Mouse (Mus musculus): ENCODE data around the gene Zfand2a.

- TF ChIP-seq POLR2A (IDR thresholded peaks at IDR 0.05; ENCODE audit: insufficient read length, low read depth) (no peak), POLR2AphosphoS2 (IDR thresholded peaks at IDR 0.05; ENCODE audit: insufficient read length, low read depth) (no peak), MYOD1 (IDR thresholded peaks at IDR 0.05; ENCODE audit: control insufficient read depth in 1 of 3, insufficient read length in 2 of 3, low read depth in 2 of 3) (no peak), MYOG (IDR thresholded peaks at IDR 0.05; ENCODE audit: control insufficient read depth in 1 of 3, insufficient read depth in 1 of 3, insufficient read length in 2 of 3, low read depth in 2 of 3) (no peak), USF1 (IDR thresholded peaks at IDR 0.05; ENCODE audit: low read depth) (no peak), E2F4 (IDR thresholded peaks at IDR 0.05; ENCODE audit: insufficient read depth) (no peak), MAX (IDR thresholded peaks at IDR 0.05; ENCODE audit: low read depth) (no peak), TCF3 (IDR thresholded peaks at IDR 0.05; ENCODE audit: insufficient read length, low read depth) (no peak), CEBPB (IDR thresholded peaks at IDR 0.05; ENCODE audit: insufficient read depth, poor library complexity, severe bottlenecking) (no peak), TCF12 (IDR thresholded peaks at IDR 0.05; ENCODE audit: insufficient read depth, poor library complexity, severe bottlenecking) (no peak), REST (IDR thresholded peaks at IDR 0.05; ENCODE audit: insufficient read depth, insufficient read length) (no peak), SRF (IDR thresholded peaks at IDR 0.05; ENCODE audit: control insufficient read depth, insufficient read length, low read depth) (no peak)
These were observed 24.4 kb downstream of the Zfand2a start for GRCm38 (mm10) chr5:139459938-139460337.
